12 mouse cellular contexts compared by ENCODE assay signal in genomic region chr2:128285457-128285856, GRCm38 (mm10).
DNase-seq lines count a peak whose midpoint lies in the region; ATAC-seq and TF ChIP-seq lines count a peak whose summit lies in the region.
"Had no signal": no experiment of that assay in that cellular context is flagged by ENCODE, and none has a peak within 500 bp of the region (broad histone marks: within the 10 kb centered on the region; RNA-seq: fewer than 3 reads in every experiment).

No protein-coding gene starts in this region.

- no peak for TF ChIP-seq CTCF in lung, embryonic 14.5 days (IDR thresholded peaks at IDR 0.05; ENCODE audit: low read depth)
- TF ChIP-seq CTCF in brain, embryonic 14.5 days (IDR thresholded peaks at IDR 0.05; ENCODE audit: borderline replicate concordance, extremely low read depth, insufficient read depth, insufficient read length) = no peak
- no peak for TF ChIP-seq CTCF in stomach, postnatal 0 days (IDR thresholded peaks at IDR 0.05; ENCODE audit: low read depth)

- 0 out of 2 replicates have a peak, but pooled peaks have one; percentile 10 for ATAC-seq in forebrain, embryonic 14.5 days
- peak; percentile 7; the same call in 1 of the 2 replicates for ATAC-seq in lung, embryonic 14.5 days (ENCODE audit: insufficient read depth)
- ATAC-seq in stomach, postnatal 0 days (ENCODE audit: low FRiP score, low TSS enrichment) = no peak

- intact Hi-C loops in heart, postnatal 36 days (cut with DNase I) = loop anchor here (5.0 kb wide), 1 partner anchor 52 kb away; no protein-coding TSS in a partner anchor

- no peak overlapping the region for H3K9ac ChIP-seq in forebrain, embryonic 14.5 days (ENCODE audit: low read length)
- H3K9ac ChIP-seq in lung, embryonic 14.5 days = no peak overlapping the region
- no peak overlapping the region for H3K9ac ChIP-seq in stomach, postnatal 0 days (ENCODE audit: low read length)
- H3K9ac ChIP-seq: hindbrain, embryonic 14.5 days; kidney, embryonic 15.5 days had no signal

- no peaks in the 10 kb centered on the region for H3K36me3 ChIP-seq in forebrain, embryonic 14.5 days (ENCODE audit: control insufficient read depth, insufficient read depth, low read length)
- no peaks in the 10 kb centered on the region for H3K36me3 ChIP-seq in forebrain, embryonic 10.5 days (replicated peaks)
- no peaks in the 10 kb centered on the region for H3K36me3 ChIP-seq in heart, embryonic 10.5 days
- H3K36me3 ChIP-seq in lung, embryonic 14.5 days (ENCODE audit: insufficient read depth) = no peaks in the 10 kb centered on the region
- H3K36me3 ChIP-seq in stomach, postnatal 0 days (ENCODE audit: control insufficient read depth, insufficient read depth, low read length) = no peaks in the 10 kb centered on the region
- H3K36me3 ChIP-seq: kidney, embryonic 15.5 days had no signal

- WGBS in forebrain, embryonic 14.5 days = 51% methylated on average over 12 of the region's 12 CpGs
- WGBS in forebrain, embryonic 10.5 days = 94% methylated on average over 12 of the region's 12 CpGs
- 90% methylated on average over 12 of the region's 12 CpGs for WGBS in heart, embryonic 10.5 days
- WGBS in lung, embryonic 14.5 days = 90% methylated on average over 12 of the region's 12 CpGs
- WGBS in stomach, postnatal 0 days = 89% methylated on average over 12 of the region's 12 CpGs

- H3K4me2 ChIP-seq in forebrain, embryonic 14.5 days (ENCODE audit: low read length) = no peak overlapping the region
- no peak overlapping the region for H3K4me2 ChIP-seq in lung, embryonic 14.5 days
- no peak overlapping the region for H3K4me2 ChIP-seq in stomach, postnatal 0 days (replicated peaks; ENCODE audit: low read depth)
- H3K4me2 ChIP-seq: hindbrain, embryonic 14.5 days; kidney, embryonic 15.5 days had no signal

- peak; percentile 46 for DNase-seq in forebrain, embryonic 14.5 days (ENCODE audit: low spot score)
- DNase-seq in forebrain, embryonic 10.5 days (ENCODE audit: extremely low spot score, low spot score) = no peak
- DNase-seq in heart, embryonic 10.5 days (ENCODE audit: low spot score) = peak; percentile 57
- DNase-seq in heart, postnatal 36 days = no peak
- no peak for DNase-seq in lung, embryonic 14.5 days
- DNase-seq in lung, postnatal 4 days = no peak
- DNase-seq in brain, embryonic 14.5 days (ENCODE audit: low read depth) = peak; percentile 69
- no peak for DNase-seq in stomach, postnatal 0 days (ENCODE audit: low spot score)
- DNase-seq: thymus, postnatal 25 days had no signal

- H3K9me3 ChIP-seq in forebrain, embryonic 14.5 days (replicated peaks; ENCODE audit: control insufficient read depth, low read length) = no peaks in the 10 kb centered on the region
- no peaks in the 10 kb centered on the region for H3K9me3 ChIP-seq in forebrain, embryonic 10.5 days
- no peaks in the 10 kb centered on the region for H3K9me3 ChIP-seq in heart, embryonic 10.5 days
- no peaks in the 10 kb centered on the region for H3K9me3 ChIP-seq in lung, embryonic 14.5 days (ENCODE audit: low read depth, low read length)
- no peaks in the 10 kb centered on the region for H3K9me3 ChIP-seq in stomach, postnatal 0 days (ENCODE audit: control insufficient read depth, low read length)
- H3K9me3 ChIP-seq: kidney, embryonic 15.5 days had no signal

- no peaks in the 10 kb centered on the region for H3K27me3 ChIP-seq in forebrain, embryonic 14.5 days (replicated peaks; ENCODE audit: control insufficient read depth, insufficient read depth, low read length)
- H3K27me3 ChIP-seq in forebrain, embryonic 10.5 days (ENCODE audit: poor library complexity, severe bottlenecking) = peaks cover 31% of the 10 kb centered on the region
- H3K27me3 ChIP-seq in heart, embryonic 10.5 days (ENCODE audit: insufficient read depth, poor library complexity, severe bottlenecking) = no peaks in the 10 kb centered on the region
- H3K27me3 ChIP-seq in lung, embryonic 14.5 days (ENCODE audit: insufficient read depth, low read length) = no peaks in the 10 kb centered on the region
- H3K27me3 ChIP-seq in stomach, postnatal 0 days (ENCODE audit: control insufficient read depth, insufficient read depth, low read length) = no peaks in the 10 kb centered on the region
- H3K27me3 ChIP-seq: CH12.LX; kidney, embryonic 15.5 days had no signal

- H3K4me3 ChIP-seq in forebrain, embryonic 14.5 days (ENCODE audit: low read depth, low read length) = no peak overlapping the region
- no peak overlapping the region for H3K4me3 ChIP-seq in forebrain, embryonic 10.5 days
- H3K4me3 ChIP-seq in heart, embryonic 10.5 days = no peak overlapping the region
- H3K4me3 ChIP-seq in lung, embryonic 14.5 days (ENCODE audit: low read depth, low read length) = no peak overlapping the region
- no peak overlapping the region for H3K4me3 ChIP-seq in stomach, postnatal 0 days (ENCODE audit: low read depth, low read length)
- H3K4me3 ChIP-seq: kidney, embryonic 15.5 days had no signal

- no peak for TF ChIP-seq POLR2A in brain, embryonic 14.5 days (IDR thresholded peaks at IDR 0.05; ENCODE audit: borderline replicate concordance, extremely low read depth, insufficient read depth, insufficient read length, poor library complexity, severe bottlenecking)

- TF ChIP-seq EP300 in stomach, postnatal 0 days (optimal IDR thresholded peaks at IDR 0.05) = no peak

- H3K27ac ChIP-seq in forebrain, embryonic 14.5 days (ENCODE audit: low read depth, low read length) = no peak overlapping the region; the same call in 1 of the 2 replicates
- H3K27ac ChIP-seq in forebrain, embryonic 10.5 days = no peak overlapping the region
- H3K27ac ChIP-seq in heart, embryonic 10.5 days = no peak overlapping the region; the same call in 1 of the 2 replicates
- no peak overlapping the region for H3K27ac ChIP-seq in lung, embryonic 14.5 days (ENCODE audit: low read depth)
- no peak overlapping the region for H3K27ac ChIP-seq in stomach, postnatal 0 days (replicated peaks)
- H3K27ac ChIP-seq: hindbrain, embryonic 14.5 days; kidney, embryonic 15.5 days had no signal

- H3K4me1 ChIP-seq in forebrain, embryonic 14.5 days (ENCODE audit: control insufficient read depth, insufficient read depth, low read length) = peaks cover 20% of the 10 kb centered on the region
- H3K4me1 ChIP-seq in forebrain, embryonic 10.5 days = peaks cover 59% of the 10 kb centered on the region
- peaks cover 36% of the 10 kb centered on the region for H3K4me1 ChIP-seq in heart, embryonic 10.5 days
- H3K4me1 ChIP-seq in lung, embryonic 14.5 days (ENCODE audit: insufficient read depth) = peaks cover 13% of the 10 kb centered on the region; the same call in 1 of the 2 replicates
- H3K4me1 ChIP-seq in stomach, postnatal 0 days (replicated peaks; ENCODE audit: control insufficient read depth, insufficient read depth) = no peaks in the 10 kb centered on the region; the same call in 1 of the 2 replicates

Comparison
In these comparisons a context has a peak if more than half of its experiments do, and no peak if none do; other contexts are left out.
1. DNase-seq: peak in forebrain, embryonic 14.5 days (single experiment), heart, embryonic 10.5 days (single experiment) and brain, embryonic 14.5 days (single experiment); none in forebrain, embryonic 10.5 days (single experiment), heart, postnatal 36 days (0 of 2), lung, embryonic 14.5 days (single experiment), lung, postnatal 4 days (0 of 2) and stomach, postnatal 0 days (single experiment).